Mouse (Mus musculus) stomach, postnatal 0 days (tissue): ENCODE data around the gene Epb41l5.

Source experiments
- CTCF ChIP-seq: IDR thresholded peaks from 2 replicates; pipeline ENCODE4 v1.5.1; 2016; ENCODE audit warnings: antibody characterized with exemption, low read depth, mild to moderate bottlenecking, moderate library complexity
- EP300 ChIP-seq: optimal IDR thresholded peaks from 2 replicates; pipeline ENCODE3; 2016; ENCODE audit warnings: antibody characterized with exemption

- TF ChIP-seq EP300 (no peak), CTCF (0 out of 2 replicates have a peak, but pooled peaks have one; percentile 1)
Measured at GRCm38 (mm10) chr1:119504260-119505062, 144.3 kb downstream of the Epb41l5 start, which contains the start of gene Ralb.
